23 mouse cellular contexts compared by ENCODE assay signal in genomic region chr17:47524991-47525390, GRCm38 (mm10). TPM values are rescaled to one million over a fixed set of nuclear protein-coding genes. Genes with fewer than 3 reads are reported as not detected.
DNase-seq lines count a peak whose midpoint lies in the region; ATAC-seq and TF ChIP-seq lines count a peak whose summit lies in the region.
"Had no signal": no experiment of that assay in that cellular context is flagged by ENCODE, and none has a peak within 500 bp of the region (broad histone marks: within the 10 kb centered on the region; RNA-seq: fewer than 3 reads in every experiment).

No protein-coding gene starts in this region.

- no peak overlapping the region for H3K4me3 ChIP-seq in heart, embryonic 13.5 days
- H3K4me3 ChIP-seq in liver, embryonic 12.5 days, result no peak overlapping the region
- H3K4me3 ChIP-seq in ES-Bruce4 (ENCODE audit: low read depth, low read length), result no peak overlapping the region
- H3K4me3 ChIP-seq in brown adipose tissue, adult 24 weeks (ENCODE audit: insufficient read depth, low read depth, low read length), result no peak overlapping the region
- no peak overlapping the region for H3K4me3 ChIP-seq in midbrain, embryonic 16.5 days (ENCODE audit: low read depth, low read length)
- H3K4me3 ChIP-seq: embryonic facial prominence, embryonic 13.5 days; erythroblast, embryonic 14.5 days; forebrain, embryonic 13.5 days; hindbrain, embryonic 10.5 days; intestine, embryonic 15.5 days; layer of hippocampus, adult 2 months; midbrain, embryonic 12.5 days had no signal

- intact Hi-C loops in heart, postnatal 25 days (cut with DNase I), result no loop called here

- H3K36me3 ChIP-seq in heart, embryonic 13.5 days, result no peaks in the 10 kb centered on the region
- no peaks in the 10 kb centered on the region for H3K36me3 ChIP-seq in liver, embryonic 12.5 days
- no peaks in the 10 kb centered on the region for H3K36me3 ChIP-seq in ES-Bruce4 (ENCODE audit: control insufficient read depth, insufficient read depth, low read length, poor library complexity, severe bottlenecking)
- H3K36me3 ChIP-seq in midbrain, embryonic 16.5 days (ENCODE audit: control insufficient read depth, insufficient read depth, low read length), result no peaks in the 10 kb centered on the region
- H3K36me3 ChIP-seq: embryonic facial prominence, embryonic 13.5 days; hindbrain, embryonic 10.5 days; intestine, embryonic 15.5 days; midbrain, embryonic 12.5 days had no signal

- 0 out of 2 replicates have a peak overlapping the region, but pooled peaks have one; percentile 14 for H3K9ac ChIP-seq in heart, embryonic 13.5 days
- H3K9ac ChIP-seq in liver, embryonic 12.5 days, result 0 out of 2 replicates have a peak overlapping the region, but pooled peaks have one; percentile 5
- no peak overlapping the region for H3K9ac ChIP-seq in ES-Bruce4 (ENCODE audit: low read depth, poor library complexity, severe bottlenecking)
- H3K9ac ChIP-seq in midbrain, embryonic 16.5 days (ENCODE audit: low read depth, low read length), result no peak overlapping the region
- H3K9ac ChIP-seq: embryonic facial prominence, embryonic 13.5 days; forebrain, embryonic 13.5 days; intestine, embryonic 15.5 days; midbrain, embryonic 12.5 days had no signal

- TF ChIP-seq CTCF in ES-Bruce4 (IDR thresholded peaks at IDR 0.05; ENCODE audit: low read depth, low read length), result peak; percentile 4

- peaks cover 75% of the 10 kb centered on the region for H3K4me1 ChIP-seq in heart, embryonic 13.5 days
- H3K4me1 ChIP-seq in liver, embryonic 12.5 days, result peaks cover 87% of the 10 kb centered on the region
- H3K4me1 ChIP-seq in ES-Bruce4 (ENCODE audit: control insufficient read depth, insufficient read depth, low read length), result peaks cover 6% of the 10 kb centered on the region
- peaks cover 18% of the 10 kb centered on the region for H3K4me1 ChIP-seq in brown adipose tissue, adult 24 weeks (ENCODE audit: control insufficient read depth, insufficient read depth, insufficient read length, low read length)
- H3K4me1 ChIP-seq in midbrain, embryonic 16.5 days (ENCODE audit: control insufficient read depth, insufficient read depth, low read length), result peaks cover 13% of the 10 kb centered on the region

- WGBS in heart, embryonic 13.5 days, result 81% methylated on average over 6 of the region's 6 CpGs
- WGBS in liver, embryonic 12.5 days (ENCODE audit: insufficient replicate concordance), result 85% methylated on average over 6 of the region's 6 CpGs
- WGBS in midbrain, embryonic 16.5 days, result 90% methylated on average over 6 of the region's 6 CpGs

- H3K27me3 ChIP-seq in heart, embryonic 13.5 days (replicated peaks), result no peaks in the 10 kb centered on the region
- H3K27me3 ChIP-seq in liver, embryonic 12.5 days (replicated peaks), result no peaks in the 10 kb centered on the region
- no peaks in the 10 kb centered on the region for H3K27me3 ChIP-seq in ES-Bruce4 (ENCODE audit: control insufficient read depth, insufficient read depth, low read length, poor library complexity, severe bottlenecking)
- no peaks in the 10 kb centered on the region for H3K27me3 ChIP-seq in midbrain, embryonic 16.5 days (ENCODE audit: control insufficient read depth, insufficient read depth, low read depth, low read length)
- H3K27me3 ChIP-seq: embryonic facial prominence, embryonic 13.5 days; forebrain, embryonic 13.5 days; intestine, embryonic 15.5 days; midbrain, embryonic 12.5 days had no signal

- TF ChIP-seq EP300 in ES-Bruce4 (IDR thresholded peaks at IDR 0.05; ENCODE audit: insufficient read depth, low read depth, low read length), result no peak

- no peaks in the 10 kb centered on the region for H3K9me3 ChIP-seq in heart, embryonic 13.5 days
- H3K9me3 ChIP-seq in liver, embryonic 12.5 days (replicated peaks), result no peaks in the 10 kb centered on the region
- no peaks in the 10 kb centered on the region for H3K9me3 ChIP-seq in ES-Bruce4 (replicated peaks; ENCODE audit: control insufficient read depth, insufficient read depth, low read length, poor library complexity, severe bottlenecking)
- H3K9me3 ChIP-seq in midbrain, embryonic 16.5 days (replicated peaks; ENCODE audit: control insufficient read depth, low read length, poor library complexity, severe bottlenecking), result no peaks in the 10 kb centered on the region
- H3K9me3 ChIP-seq: embryonic facial prominence, embryonic 13.5 days; forebrain, embryonic 13.5 days; hindbrain, embryonic 10.5 days; intestine, embryonic 15.5 days; midbrain, embryonic 12.5 days had no signal

- TF ChIP-seq POLR2A in ES-Bruce4 (IDR thresholded peaks at IDR 0.05; ENCODE audit: insufficient read depth, low read length), result no peak

- no peak for DNase-seq in heart, postnatal 25 days (ENCODE audit: low spot score)
- no peak for DNase-seq in liver
- DNase-seq: adrenal gland, postnatal 10 days; cerebellum, adult 8-10 months; cerebellum, postnatal 36 days; embryo, embryonic 11 days; gastrocnemius, postnatal 10 days; kidney, postnatal 25 days; lung, adult 18-20 months; thymus, postnatal 36 days had no signal

- 0 out of 2 replicates have a peak overlapping the region, but pooled peaks have one; percentile 6 for H3K27ac ChIP-seq in heart, embryonic 13.5 days (replicated peaks)
- H3K27ac ChIP-seq in liver, embryonic 12.5 days, result peak overlapping the region; percentile 99
- no peak overlapping the region for H3K27ac ChIP-seq in ES-Bruce4 (ENCODE audit: insufficient read depth, low read length)
- peak overlapping the region; percentile 99 for H3K27ac ChIP-seq in brown adipose tissue, adult 24 weeks (replicated peaks; ENCODE audit: low read depth, low read length)
- no peak overlapping the region for H3K27ac ChIP-seq in midbrain, embryonic 16.5 days (ENCODE audit: low read length)
- H3K27ac ChIP-seq: embryonic facial prominence, embryonic 13.5 days; forebrain, embryonic 13.5 days; intestine, embryonic 15.5 days; layer of hippocampus, adult 2 months; midbrain, embryonic 12.5 days had no signal

- no peak for ATAC-seq in heart, embryonic 13.5 days (ENCODE audit: extremely low read depth, insufficient number of reproducible peaks, low FRiP score, low TSS enrichment)
- no peak for ATAC-seq in liver, embryonic 12.5 days
- no peak for ATAC-seq in midbrain, embryonic 16.5 days
- ATAC-seq: forebrain, embryonic 13.5 days; hindbrain, embryonic 16.5 days; intestine, embryonic 15.5 days had no signal

- H3K4me2 ChIP-seq in heart, embryonic 13.5 days, result no peak overlapping the region
- no peak overlapping the region for H3K4me2 ChIP-seq in liver, embryonic 12.5 days
- no peak overlapping the region for H3K4me2 ChIP-seq in midbrain, embryonic 16.5 days (ENCODE audit: low read length)
- H3K4me2 ChIP-seq: embryonic facial prominence, embryonic 13.5 days; forebrain, embryonic 13.5 days; intestine, embryonic 15.5 days; midbrain, embryonic 12.5 days had no signal

RNA-seq across cellular contexts. Expression of gene Ccnd3, which starts 20.1 kb away (rescaled TPM):
- 451 and 478 TPM in 2 replicates for polyA plus RNA-seq in heart, embryonic 13.5 days (2015; fragmentation: Nextera tagmentation; extraction: Ambion mirVana)
- total RNA-seq in heart, postnatal 25 days (2021), result 10 to 100 TPM; 75.6 to 87.9 TPM
- polyA plus RNA-seq in liver, embryonic 12.5 days (2016; fragmentation: Nextera tagmentation; extraction: Ambion mirVana), result 546 and 555 TPM in 2 replicates
- polyA plus RNA-seq in ES-Bruce4 (2011; ENCODE audit: insufficient read depth, insufficient read length, low read depth, missing spikeins), result 181 and 185 TPM in 2 replicates
- 40.4 and 48.4 TPM in 2 replicates for polyA plus RNA-seq in brown adipose tissue, adult 24 weeks (2012; ENCODE audit: insufficient read depth, insufficient read length, missing spikeins)
- polyA plus RNA-seq in midbrain, embryonic 16.5 days (2015; fragmentation: Nextera tagmentation; extraction: Ambion mirVana), result 58.4 and 61.4 TPM in 2 replicates

RNA-seq across cellular contexts. Expression of gene Taf8, which starts 22.9 kb away (rescaled TPM):
- polyA plus RNA-seq in heart, embryonic 13.5 days (2015; fragmentation: Nextera tagmentation; extraction: Ambion mirVana), result 18.4 and 19.4 TPM in 2 replicates
- total RNA-seq in heart, postnatal 25 days (2021), result 10 to 100 TPM in 1 of 2 experiments, 1 to 10 TPM in 1; 10.0 to 11.4 TPM
- polyA plus RNA-seq in liver, embryonic 12.5 days (2016; fragmentation: Nextera tagmentation; extraction: Ambion mirVana), result 17.6 and 18.0 TPM in 2 replicates
- polyA plus RNA-seq in ES-Bruce4 (2011; ENCODE audit: insufficient read depth, insufficient read length, low read depth, missing spikeins), result 45.5 and 46.6 TPM in 2 replicates
- polyA plus RNA-seq in brown adipose tissue, adult 24 weeks (2012; ENCODE audit: insufficient read depth, insufficient read length, missing spikeins), result 6.8 and 8.9 TPM in 2 replicates
- 19.8 and 20.8 TPM in 2 replicates for polyA plus RNA-seq in midbrain, embryonic 16.5 days (2015; fragmentation: Nextera tagmentation; extraction: Ambion mirVana)

Comparison
In these comparisons a context has a peak if more than half of its experiments do, and no peak if none do; other contexts are left out.
1. H3K27ac ChIP-seq: peak in heart, embryonic 13.5 days (single experiment), liver, embryonic 12.5 days (single experiment) and brown adipose tissue, adult 24 weeks (single experiment); none in ES-Bruce4 (single experiment) and midbrain, embryonic 16.5 days (single experiment).
2. H3K9ac ChIP-seq: peak in heart, embryonic 13.5 days (single experiment) and liver, embryonic 12.5 days (single experiment); none in ES-Bruce4 (single experiment) and midbrain, embryonic 16.5 days (single experiment).